Mouse (Mus musculus): ENCODE data around the gene Lmx1a. TPM values are rescaled to one million over a fixed set of nuclear protein-coding genes. Genes with fewer than 3 reads are reported as not detected.

Lmx1a gene
- polyA plus RNA-seq, 1 experiment from 2014 or later = not detected

DNA sequence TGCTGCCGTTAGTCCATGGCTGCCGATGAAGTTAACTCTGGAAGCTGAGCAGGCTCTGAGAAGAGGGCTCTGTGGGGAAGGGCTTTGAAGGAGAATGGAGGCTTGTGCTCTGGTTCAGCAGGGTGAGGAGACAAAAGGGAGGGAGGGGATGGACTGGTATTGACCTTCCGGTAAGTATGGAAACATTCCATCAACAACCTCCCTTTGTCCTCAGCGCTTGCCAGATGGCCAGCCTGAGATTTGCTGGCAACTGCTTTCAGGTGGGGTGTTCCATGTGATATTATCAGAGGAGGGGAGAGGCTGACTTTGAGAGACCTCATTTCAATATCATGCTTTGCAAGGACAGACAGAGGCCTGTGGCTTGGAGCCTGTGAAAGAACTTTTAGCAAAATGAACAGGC is 165.8 kb downstream of the Lmx1a start:
- H3K27ac ChIP-seq (replicated peaks in 1 of 2; ENCODE audit: control insufficient read depth in 1 of 2, insufficient read depth in 1 of 2, low read depth in 2 of 2, low read length in 2 of 2) = no peak overlapping the region
- H3K4me1 ChIP-seq (ENCODE audit: control insufficient read depth in 2 of 2, insufficient read depth in 2 of 2, low read length in 2 of 2) = no peaks in the 10 kb centered on the region
- no peak overlapping the region for H3K4me3 ChIP-seq (ENCODE audit: control insufficient read depth in 1 of 2, insufficient read depth in 1 of 2, low read depth in 1 of 2, low read length in 2 of 2)
- WGBS = 56% methylated on average over 4 of the region's 4 CpGs
- no peaks in the 10 kb centered on the region for H3K36me3 ChIP-seq (ENCODE audit: control insufficient read depth, insufficient read depth, low read length)
- H3K4me2 ChIP-seq (ENCODE audit: low read length) = no peak overlapping the region
- no peaks in the 10 kb centered on the region for H3K9me3 ChIP-seq (ENCODE audit: control insufficient read depth, low read length)
- H3K9ac ChIP-seq (ENCODE audit: low read length) = no peak overlapping the region
- H3K27me3 ChIP-seq (ENCODE audit: control insufficient read depth, insufficient read depth, low read length) = no peaks in the 10 kb centered on the region
- ATAC-seq (ENCODE audit: insufficient number of reproducible peaks, insufficient read depth, low FRiP score, low read depth) = no peak

DNA sequence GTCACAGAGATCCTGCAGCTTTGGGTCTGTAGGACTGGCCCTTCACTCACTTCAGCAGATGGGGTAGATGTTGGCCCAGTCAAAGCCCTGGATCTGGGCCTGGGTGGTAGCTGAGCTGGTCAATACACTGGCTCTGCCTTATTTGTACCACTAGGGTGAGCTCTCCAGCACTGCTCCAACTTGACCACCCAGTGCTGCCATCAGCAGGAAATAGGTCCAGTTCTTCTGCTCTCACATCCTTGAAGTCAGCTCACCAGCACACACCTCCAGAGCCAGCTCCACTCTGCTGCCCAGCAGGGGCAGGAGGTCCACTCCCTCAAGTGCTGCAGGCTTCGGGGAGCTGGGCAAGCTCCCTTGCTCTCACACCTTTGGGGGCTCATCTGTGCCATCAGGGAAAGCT is 183.0 kb downstream of the Lmx1a start:
- ATAC-seq (ENCODE audit: insufficient number of reproducible peaks, insufficient read depth, low FRiP score, low read depth) = no peak
- Histone ChIP-seq H3K4me3 (ENCODE audit: control insufficient read depth in 1 of 2, insufficient read depth in 1 of 2, low read depth in 1 of 2, low read length in 2 of 2) (no peak overlapping the region), H3K4me1 (ENCODE audit: control insufficient read depth in 2 of 2, insufficient read depth in 2 of 2, low read length in 2 of 2) (no peaks in the 10 kb centered on the region; a peak in 1 of 4 replicates), H3K27ac (replicated peaks in 1 of 2; ENCODE audit: control insufficient read depth in 1 of 2, insufficient read depth in 1 of 2, low read depth in 2 of 2, low read length in 2 of 2) (no peak overlapping the region), H3K27me3 (ENCODE audit: control insufficient read depth, insufficient read depth, low read length) (no peaks in the 10 kb centered on the region), H3K9me3 (ENCODE audit: control insufficient read depth, low read length) (no peaks in the 10 kb centered on the region), H3K36me3 (ENCODE audit: control insufficient read depth, insufficient read depth, low read length) (no peaks in the 10 kb centered on the region), H3K9ac (ENCODE audit: low read length) (no peak overlapping the region), H3K4me2 (ENCODE audit: low read length) (no peak overlapping the region)
- WGBS = 79% methylated on average over 1 of the region's 1 CpGs

DNA sequence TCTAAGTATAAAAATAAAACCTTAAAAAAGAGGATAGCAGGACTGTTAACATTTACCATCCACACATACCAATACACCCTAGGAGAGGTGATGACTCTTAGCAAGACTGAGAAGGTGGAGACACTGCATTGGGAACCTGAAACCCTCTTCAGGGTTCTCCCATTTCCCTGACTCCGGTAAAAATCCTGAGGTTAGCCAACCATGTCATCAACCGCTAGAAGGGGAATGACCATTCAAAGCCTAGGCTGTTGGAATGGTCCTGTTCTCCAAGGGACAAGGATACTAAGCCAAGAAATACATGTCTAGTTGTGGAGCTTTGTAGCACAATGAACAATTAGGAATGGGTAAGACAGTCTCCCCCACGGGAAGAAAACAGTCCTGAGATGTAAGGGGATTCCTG is 185.1 kb downstream of the Lmx1a start:
- H3K4me1 ChIP-seq (ENCODE audit: control insufficient read depth in 2 of 2, insufficient read depth in 2 of 2, low read length in 2 of 2) = no peaks in the 10 kb centered on the region; a peak in 1 of 4 replicates
- no peaks in the 10 kb centered on the region for H3K27me3 ChIP-seq (ENCODE audit: control insufficient read depth, insufficient read depth, low read length)
- no peak overlapping the region for H3K4me3 ChIP-seq (ENCODE audit: control insufficient read depth in 1 of 2, insufficient read depth in 1 of 2, low read depth in 1 of 2, low read length in 2 of 2)
- no peak overlapping the region for H3K4me2 ChIP-seq (ENCODE audit: low read length)
- no peaks in the 10 kb centered on the region for H3K9me3 ChIP-seq (ENCODE audit: control insufficient read depth, low read length)
- 62% methylated on average over 3 of the region's 3 CpGs for WGBS
- H3K9ac ChIP-seq (ENCODE audit: low read length) = no peak overlapping the region
- H3K27ac ChIP-seq (replicated peaks in 1 of 2; ENCODE audit: control insufficient read depth in 1 of 2, insufficient read depth in 1 of 2, low read depth in 2 of 2, low read length in 2 of 2) = no peak overlapping the region
- no peaks in the 10 kb centered on the region for H3K36me3 ChIP-seq (ENCODE audit: control insufficient read depth, insufficient read depth, low read length)
- no peak for ATAC-seq (ENCODE audit: insufficient number of reproducible peaks, insufficient read depth, low FRiP score, low read depth)

- no peak overlapping the region for H3K4me3 ChIP-seq (ENCODE audit: control insufficient read depth in 1 of 2, insufficient read depth in 1 of 2, low read depth in 1 of 2, low read length in 2 of 2)
- H3K27me3 ChIP-seq (ENCODE audit: control insufficient read depth, insufficient read depth, low read length) = no peaks in the 10 kb centered on the region
- no peak overlapping the region for H3K9ac ChIP-seq (ENCODE audit: low read length)
- no peak overlapping the region for H3K4me2 ChIP-seq (ENCODE audit: low read length)
- no peaks in the 10 kb centered on the region; a peak in 1 of 4 replicates for H3K4me1 ChIP-seq (ENCODE audit: control insufficient read depth in 2 of 2, insufficient read depth in 2 of 2, low read length in 2 of 2)
- ATAC-seq (ENCODE audit: insufficient number of reproducible peaks, insufficient read depth, low FRiP score, low read depth) = no peak
- H3K9me3 ChIP-seq (ENCODE audit: control insufficient read depth, low read length) = no peaks in the 10 kb centered on the region
- WGBS = 56% methylated on average over 4 of the region's 4 CpGs
- H3K27ac ChIP-seq (replicated peaks in 1 of 2; ENCODE audit: control insufficient read depth in 1 of 2, insufficient read depth in 1 of 2, low read depth in 2 of 2, low read length in 2 of 2) = no peak overlapping the region
- H3K36me3 ChIP-seq (ENCODE audit: control insufficient read depth, insufficient read depth, low read length) = no peaks in the 10 kb centered on the region
These were observed 188.9 kb downstream of the Lmx1a start for GRCm38 (mm10) chr1:167877931-167878330.

DNA sequence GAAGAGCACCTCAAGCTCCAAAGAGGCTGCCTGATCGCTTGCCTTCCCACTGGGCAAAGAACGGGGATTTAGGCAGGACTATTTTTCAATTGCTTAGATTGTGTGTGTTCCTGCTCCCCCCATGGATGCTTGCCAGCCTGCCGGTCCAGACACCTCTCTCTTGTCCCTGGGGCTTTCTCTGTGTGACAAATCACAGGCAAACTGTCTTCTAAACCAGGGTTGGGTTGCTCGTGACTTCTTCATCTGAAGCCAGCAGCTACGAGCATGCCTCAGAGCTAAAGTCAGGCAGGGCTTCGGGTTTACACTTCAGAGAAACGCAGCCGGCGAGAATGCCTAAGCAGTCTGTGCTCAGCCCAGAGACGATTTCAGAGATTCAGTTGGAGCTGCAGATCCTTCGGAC is 189.3 kb downstream of the Lmx1a start:
- no peaks in the 10 kb centered on the region for H3K9me3 ChIP-seq (ENCODE audit: control insufficient read depth, low read length)
- no peak overlapping the region for H3K27ac ChIP-seq (replicated peaks in 1 of 2; ENCODE audit: control insufficient read depth in 1 of 2, insufficient read depth in 1 of 2, low read depth in 2 of 2, low read length in 2 of 2)
- no peak overlapping the region for H3K4me2 ChIP-seq (ENCODE audit: low read length)
- H3K4me1 ChIP-seq (ENCODE audit: control insufficient read depth in 2 of 2, insufficient read depth in 2 of 2, low read length in 2 of 2) = no peaks in the 10 kb centered on the region
- no peaks in the 10 kb centered on the region for H3K27me3 ChIP-seq (ENCODE audit: control insufficient read depth, insufficient read depth, low read length)
- H3K9ac ChIP-seq (ENCODE audit: low read length) = no peak overlapping the region
- 63% methylated on average over 11 of the region's 11 CpGs for WGBS
- no peak overlapping the region for H3K4me3 ChIP-seq (ENCODE audit: control insufficient read depth in 1 of 2, insufficient read depth in 1 of 2, low read depth in 1 of 2, low read length in 2 of 2)
- no peaks in the 10 kb centered on the region for H3K36me3 ChIP-seq (ENCODE audit: control insufficient read depth, insufficient read depth, low read length)
- no peak for ATAC-seq (ENCODE audit: insufficient number of reproducible peaks, insufficient read depth, low FRiP score, low read depth)

DNA sequence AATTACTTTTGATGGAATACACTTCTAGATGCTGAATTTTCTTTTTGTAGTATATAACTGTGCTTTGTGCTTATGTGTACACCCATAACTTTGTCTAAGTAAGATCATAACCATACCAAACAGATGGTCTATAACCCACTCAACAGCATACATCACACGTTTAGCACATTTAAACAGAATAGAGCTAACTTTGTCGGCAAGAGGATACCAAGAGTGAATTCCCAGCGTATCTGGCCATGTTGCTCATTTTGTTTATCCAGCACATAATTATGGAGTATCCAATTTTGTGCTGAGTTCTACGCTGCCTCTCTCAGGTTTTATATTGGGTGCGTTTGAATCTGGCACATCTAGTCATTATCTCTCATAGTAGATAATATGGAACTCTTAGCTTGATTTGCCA is 196.7 kb downstream of the Lmx1a start:
- no peaks in the 10 kb centered on the region for H3K36me3 ChIP-seq (ENCODE audit: control insufficient read depth, insufficient read depth, low read length)
- H3K4me1 ChIP-seq (ENCODE audit: control insufficient read depth in 2 of 2, insufficient read depth in 2 of 2, low read length in 2 of 2) = no peaks in the 10 kb centered on the region
- no peak overlapping the region for H3K9ac ChIP-seq (ENCODE audit: low read length)
- no peak overlapping the region for H3K27ac ChIP-seq (replicated peaks in 1 of 2; ENCODE audit: control insufficient read depth in 1 of 2, insufficient read depth in 1 of 2, low read depth in 2 of 2, low read length in 2 of 2)
- peaks cover 9% of the 10 kb centered on the region; the same call in 1 of the 2 replicates for H3K27me3 ChIP-seq (ENCODE audit: control insufficient read depth, insufficient read depth, low read length)
- no peak overlapping the region for H3K4me3 ChIP-seq (ENCODE audit: control insufficient read depth in 1 of 2, insufficient read depth in 1 of 2, low read depth in 1 of 2, low read length in 2 of 2)
- WGBS = 85% methylated on average over 5 of the region's 5 CpGs
- H3K4me2 ChIP-seq (ENCODE audit: low read length) = no peak overlapping the region
- H3K9me3 ChIP-seq (ENCODE audit: control insufficient read depth, low read length) = no peaks in the 10 kb centered on the region
- ATAC-seq (ENCODE audit: insufficient number of reproducible peaks, insufficient read depth, low FRiP score, low read depth) = no peak

DNA sequence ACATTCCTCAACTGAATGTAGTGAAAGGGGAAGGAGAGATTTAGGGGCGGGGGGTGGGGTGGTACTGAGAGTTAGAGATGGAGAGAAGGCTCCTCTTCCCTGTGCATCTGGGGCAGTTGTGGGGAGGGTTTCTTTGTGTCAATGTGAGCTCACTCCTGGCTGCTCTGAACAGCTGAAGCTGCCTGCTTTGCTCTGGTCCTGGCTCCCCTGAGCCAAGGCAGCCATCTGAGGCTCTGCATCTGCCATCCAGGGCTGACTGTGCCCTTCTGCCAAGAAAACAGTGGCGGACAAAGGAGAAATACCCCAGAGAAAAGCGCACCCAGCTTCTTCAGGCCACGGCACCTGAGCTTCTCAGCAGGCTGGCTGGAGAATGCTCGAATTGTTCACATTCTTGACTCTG is 199.1 kb downstream of the Lmx1a start:
- H3K9me3 ChIP-seq (ENCODE audit: control insufficient read depth, low read length) = no peaks in the 10 kb centered on the region
- no peaks in the 10 kb centered on the region for H3K36me3 ChIP-seq (ENCODE audit: control insufficient read depth, insufficient read depth, low read length)
- H3K4me2 ChIP-seq (ENCODE audit: low read length) = peak overlapping the region; percentile 61
- 64% methylated on average over 5 of the region's 5 CpGs for WGBS
- no peak for ATAC-seq (ENCODE audit: insufficient number of reproducible peaks, insufficient read depth, low FRiP score, low read depth)
- no peak overlapping the region; the same call in 1 of the 2 replicates for H3K9ac ChIP-seq (ENCODE audit: low read length)
- no peak overlapping the region for H3K27ac ChIP-seq (replicated peaks in 1 of 2; ENCODE audit: control insufficient read depth in 1 of 2, insufficient read depth in 1 of 2, low read depth in 2 of 2, low read length in 2 of 2)
- H3K4me3 ChIP-seq (ENCODE audit: control insufficient read depth in 1 of 2, insufficient read depth in 1 of 2, low read depth in 1 of 2, low read length in 2 of 2) = 0 out of 4 replicates have a peak overlapping the region, but pooled peaks of 1 of the 2 experiments have one; percentile 33
- peaks cover 9% of the 10 kb centered on the region; the same call in 1 of the 2 replicates for H3K27me3 ChIP-seq (ENCODE audit: control insufficient read depth, insufficient read depth, low read length)
- H3K4me1 ChIP-seq (ENCODE audit: control insufficient read depth in 2 of 2, insufficient read depth in 2 of 2, low read length in 2 of 2) = no peaks in the 10 kb centered on the region

- no peaks in the 10 kb centered on the region for H3K9me3 ChIP-seq (ENCODE audit: control insufficient read depth, low read length)
- H3K4me1 ChIP-seq (ENCODE audit: control insufficient read depth in 2 of 2, insufficient read depth in 2 of 2, low read length in 2 of 2) = no peaks in the 10 kb centered on the region
- peak overlapping the region; percentile 46 for H3K9ac ChIP-seq (ENCODE audit: low read length)
- H3K36me3 ChIP-seq (ENCODE audit: control insufficient read depth, insufficient read depth, low read length) = no peaks in the 10 kb centered on the region
- H3K4me3 ChIP-seq (ENCODE audit: control insufficient read depth in 1 of 2, insufficient read depth in 1 of 2, low read depth in 1 of 2, low read length in 2 of 2) = peak overlapping the region; percentile 33 to 40
- peaks cover 9% of the 10 kb centered on the region; the same call in 1 of the 2 replicates for H3K27me3 ChIP-seq (ENCODE audit: control insufficient read depth, insufficient read depth, low read length)
- peak overlapping the region; percentile 61 for H3K4me2 ChIP-seq (ENCODE audit: low read length)
- no peak for ATAC-seq (ENCODE audit: insufficient number of reproducible peaks, insufficient read depth, low FRiP score, low read depth)
- no peak overlapping the region for H3K27ac ChIP-seq (replicated peaks in 1 of 2; ENCODE audit: control insufficient read depth in 1 of 2, insufficient read depth in 1 of 2, low read depth in 2 of 2, low read length in 2 of 2)
- WGBS = 20% methylated on average over 9 of the region's 9 CpGs
These were observed 199.8 kb downstream of the Lmx1a start for GRCm38 (mm10) chr1:167888816-167889215.
